Mouse (Mus musculus) brain, adult 2 months (tissue): ENCODE measurements around the gene Aktip.

ENCODE experiments used
- DNase-seq: peaks from one replicate; pipeline ENCODE4 v3.0.0; 2011; ENCODE audit warnings: low read depth, low spot score

Aktip gene

GRCm38 (mm10) chr8:91126786-91127185 lies 73.0 kb downstream of the Aktip start:
- peak; percentile 78 for DNase-seq

GRCm38 (mm10) chr8:91124315-91124714 lies 75.5 kb downstream of the Aktip start:
- no peak for DNase-seq

GRCm38 (mm10) chr8:91118131-91118530 lies 81.6 kb downstream of the Aktip start:
- peak; percentile 49 for DNase-seq

- DNase-seq, result no peak
Measured at GRCm38 (mm10) chr8:91117537-91117936, 82.2 kb downstream of the Aktip start.

GRCm38 (mm10) chr8:91114910-91115309 lies 84.9 kb downstream of the Aktip start:
- peak; percentile 82 for DNase-seq

GRCm38 (mm10) chr8:91114428-91114827 lies 85.3 kb downstream of the Aktip start:
- no peak for DNase-seq

- DNase-seq, result no peak
Measured at GRCm38 (mm10) chr8:91111868-91112477, 87.8 kb downstream of the Aktip start.

GRCm38 (mm10) chr8:91106271-91106670 lies 93.5 kb downstream of the Aktip start:
- no peak for DNase-seq

- DNase-seq, result no peak
Measured at GRCm38 (mm10) chr8:91098106-91098505, 101.7 kb downstream of the Aktip start.

GRCm38 (mm10) chr8:91094135-91094534 lies 105.6 kb downstream of the Aktip start:
- DNase-seq, result no peak

GRCm38 (mm10) chr8:91089601-91090000 lies 110.2 kb downstream of the Aktip start:
- no peak for DNase-seq

- no peak for DNase-seq
Measured at GRCm38 (mm10) chr8:91088452-91088851, 111.3 kb downstream of the Aktip start.

GRCm38 (mm10) chr8:91082428-91082827 lies 117.3 kb downstream of the Aktip start:
- DNase-seq, result no peak

GRCm38 (mm10) chr8:91081911-91082310 lies 117.9 kb downstream of the Aktip start:
- no peak for DNase-seq

- DNase-seq, result no peak
Measured at GRCm38 (mm10) chr8:91079678-91080077, 120.1 kb downstream of the Aktip start.

GRCm38 (mm10) chr8:91077077-91077867 lies 122.5 kb downstream of the Aktip start:
- no peak for DNase-seq

- peak; percentile 92 for DNase-seq
Measured at GRCm38 (mm10) chr8:91070275-91070859, 129.4 kb downstream of the Aktip start.

- peak; percentile 98 for DNase-seq
Measured at GRCm38 (mm10) chr8:91069834-91070233, 129.9 kb downstream of the Aktip start, which contains the start of gene Rbl2. Gene Rbl2, plus strand, starts transcription at chr8:91070057.

- peak; percentile 16 for DNase-seq
Measured at GRCm38 (mm10) chr8:91069407-91069806, 130.4 kb downstream of the Aktip start.

- DNase-seq, result no peak
Measured at GRCm38 (mm10) chr8:91065179-91065578, 134.6 kb downstream of the Aktip start.
